Mouse (Mus musculus) layer of hippocampus, adult 2 months (tissue): ENCODE results near the gene Nlrp5. TPM values are rescaled to one million over a fixed set of nuclear protein-coding genes. Genes with fewer than 3 reads are reported as not detected.
"Not testable (repeated sequence)": the region's sequence is repeated elsewhere in the genome, so short reads cannot be mapped to it uniquely, and the experiment has no call there.

Experiments used
- DNase-seq, 2 experiments: peaks; one replicate each; pipeline ENCODE4 v3.0.0; 2022; ENCODE audit warnings: low spot score in 2 of 2
- H3K27ac ChIP-seq: fragments of 200-600 bp; 2 replicates; pipeline ENCODE4 v1.8.1; 2022
- H3K4me3 ChIP-seq: fragments of 200-600 bp; 2 replicates; pipeline ENCODE4 v1.8.1; 2022; ENCODE audit warnings: mild to moderate bottlenecking
- CTCF ChIP-seq: fragments of 200-600 bp; conservative IDR thresholded peaks from 2 replicates; pipeline ENCODE4 v1.8.1; 2022; ENCODE audit warnings: antibody characterized with exemption, mild to moderate bottlenecking, moderate library complexity
- long read RNA-seq, 2 experiments: library from polyadenylated mRNA; stranded (forward); transcript quantifications; one replicate each; pipeline ENCODE4 v2.0.0; 2021; ENCODE audit warnings: borderline mapping rate in 2 of 2
- microRNA-seq, 2 experiments: library from miRNA; unstranded; fragments of <30 nt; microRNA quantifications; one replicate each; pipeline ENCODE4 v1.2.0; 2021
- total RNA-seq, 2 experiments: library from RNA; stranded (reverse); gene quantifications; 2 replicates each; pipeline ENCODE4 v1.2.3; 2021

The Nlrp5 gene
- total RNA-seq = not detected
- long read RNA-seq, experiment 1 = 0 reads
- long read RNA-seq, experiment 2 = 0 reads

- TF ChIP-seq CTCF = no peak
- Histone ChIP-seq H3K27ac (no peak within 1 kb of the TSS), H3K4me3 (no peak within 1 kb of the TSS)
- DNase-seq = no peak
Observed at GRCm38 (mm10) chr7:23385589-23385988, at the start of gene Nlrp5. Gene Nlrp5, plus strand, starts transcription at chr7:23385889.

DNA sequence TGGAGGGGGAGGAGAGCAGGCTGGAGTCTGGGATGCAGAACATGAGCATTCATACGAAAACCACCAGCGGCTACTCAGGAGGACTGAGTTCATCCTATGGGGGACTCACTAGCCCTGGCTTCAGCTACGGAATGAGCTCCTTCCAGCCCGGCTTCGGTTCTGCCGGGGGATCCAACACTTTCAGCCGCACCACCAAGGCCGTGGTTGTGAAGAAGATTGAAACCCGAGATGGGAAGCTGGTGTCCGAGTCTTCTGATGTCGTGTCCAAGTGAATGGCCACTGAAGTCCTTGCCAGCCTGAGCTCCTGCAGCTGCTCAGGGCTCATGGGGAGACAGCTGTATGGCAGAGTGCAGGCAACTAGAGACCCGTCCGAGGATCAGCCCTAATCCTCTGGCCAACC is 27.4 kb upstream of the Nlrp5 start:
- not testable (repeated sequence) for DNase-seq, H3K4me3 ChIP-seq, H3K27ac ChIP-seq

- DNase-seq, H3K4me3 ChIP-seq, H3K27ac ChIP-seq: not testable (repeated sequence)
Observed at GRCm38 (mm10) chr7:23470201-23470600, 84.5 kb downstream of the Nlrp5 start.

- DNase-seq, H3K4me3 ChIP-seq, H3K27ac ChIP-seq: not testable (repeated sequence)
Observed at GRCm38 (mm10) chr7:23470832-23471231, 85.1 kb downstream of the Nlrp5 start.

DNA sequence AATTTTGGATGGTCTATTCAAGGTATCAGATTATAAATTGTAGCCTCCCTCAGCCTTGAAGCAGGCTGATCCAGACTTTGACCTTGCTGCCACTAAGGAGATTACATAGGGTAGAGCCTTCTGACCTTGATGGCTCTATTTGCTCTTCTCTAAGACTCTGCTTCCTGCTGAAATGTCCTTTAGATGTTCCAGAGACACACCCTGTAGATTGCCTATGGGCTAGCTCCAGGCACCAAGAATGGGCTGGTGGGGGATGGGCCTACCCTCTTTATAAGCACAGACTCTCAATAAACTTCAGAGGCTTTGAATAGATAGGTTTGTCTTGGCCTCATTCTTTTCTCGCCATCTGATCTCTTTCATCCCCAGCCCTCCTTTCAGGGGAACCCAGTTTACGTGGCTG is 87.2 kb downstream of the Nlrp5 start:
- not testable (repeated sequence) for H3K27ac ChIP-seq, H3K4me3 ChIP-seq, DNase-seq

Small RNA genes within 50 kb of the gene (microRNA-seq; reads per million reads assigned to microRNA genes)
- 0 reads per million in 2 experiments for gene Gm25196

Other genes starting within 250 kb of the Nlrp5 start
- not detected for gene Gm10662, start 241.4 kb upstream of the Nlrp5 start, total RNA-seq
- not detected for gene Vmn1r165, start 168.6 kb upstream of the Nlrp5 start, total RNA-seq
- gene Vmn1r166, start 134.2 kb upstream of the Nlrp5 start, total RNA-seq = not detected
- gene Gm6902, start 107.0 kb upstream of the Nlrp5 start, total RNA-seq = not detected
- not detected for gene Nlrp4e, start 84.7 kb upstream of the Nlrp5 start, total RNA-seq
- not detected for gene Vmn1r167, start 121.3 kb downstream of the Nlrp5 start, total RNA-seq
- not detected for gene Vmn1r168, start 153.8 kb downstream of the Nlrp5 start, total RNA-seq
- not detected for gene Vmn1r169, start 189.6 kb downstream of the Nlrp5 start, total RNA-seq
- gene Vmn1r170, start 220.3 kb downstream of the Nlrp5 start, total RNA-seq = not detected
- not detected for gene Vmn1r171, start 244.8 kb downstream of the Nlrp5 start, total RNA-seq